Mouse (Mus musculus) kidney, postnatal 4 days (tissue): ENCODE results near the gene Sptbn2.

Source experiments
- DNase-seq, 2 experiments: peaks; one replicate each; pipeline ENCODE4 v3.0.0; 2021; ENCODE audit warnings: mixed read lengths in 2 of 2

Gene Sptbn2

GRCm38 (mm10) chr19:4711098-4711600, at the start of gene Sptbn2:
Gene Sptbn2 (plus strand): TSS chr19:4711167.
- DNase-seq: no peak

DNA sequence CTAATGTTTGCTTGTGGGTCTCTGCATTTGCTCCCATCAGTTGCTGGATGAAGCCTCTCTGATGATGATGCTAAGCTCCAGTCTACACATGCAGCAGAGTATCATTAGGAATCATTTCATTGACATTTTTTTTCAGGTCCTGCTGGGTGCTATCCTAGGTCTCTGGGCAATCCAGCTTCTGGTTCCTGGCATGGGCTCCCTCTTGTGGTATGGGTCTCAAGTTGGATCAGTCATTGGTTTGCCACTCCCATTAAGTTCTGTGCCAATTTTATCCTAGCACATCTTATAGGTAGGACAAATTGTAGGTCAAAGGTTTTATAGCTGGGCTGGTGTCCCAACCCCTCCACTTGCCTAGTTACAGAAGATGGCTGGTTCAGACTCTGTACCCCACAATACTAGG, 44.2 kb upstream of the Sptbn2 start:
- DNase-seq: peak in 1 of 2 experiments; percentile 12

- DNase-seq: no peak
Observed at GRCm38 (mm10) chr19:4670776-4671175, 40.2 kb upstream of the Sptbn2 start.

DNA sequence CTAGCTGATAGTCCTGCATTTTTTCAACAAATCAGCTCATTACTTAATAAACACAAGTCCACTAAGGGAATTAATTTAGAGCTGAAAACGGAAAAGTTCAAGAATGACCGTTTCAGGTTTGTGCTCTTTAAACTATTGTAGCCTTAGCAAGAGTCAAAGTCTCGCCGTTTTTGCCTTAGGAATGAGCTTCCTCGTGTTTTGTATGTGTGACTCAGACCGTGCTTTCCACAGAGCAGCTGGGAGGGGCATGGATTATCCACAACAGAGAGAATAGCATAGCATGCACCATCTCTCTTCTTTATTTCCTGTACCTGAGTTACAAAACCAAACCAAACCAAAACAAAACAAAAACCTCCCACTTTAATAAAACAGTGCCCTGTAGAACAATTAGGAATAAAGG, 38.6 kb upstream of the Sptbn2 start:
- DNase-seq: no peak

GRCm38 (mm10) chr19:4694346-4694745, 16.6 kb upstream of the Sptbn2 start:
- DNase-seq: no peak

DNA sequence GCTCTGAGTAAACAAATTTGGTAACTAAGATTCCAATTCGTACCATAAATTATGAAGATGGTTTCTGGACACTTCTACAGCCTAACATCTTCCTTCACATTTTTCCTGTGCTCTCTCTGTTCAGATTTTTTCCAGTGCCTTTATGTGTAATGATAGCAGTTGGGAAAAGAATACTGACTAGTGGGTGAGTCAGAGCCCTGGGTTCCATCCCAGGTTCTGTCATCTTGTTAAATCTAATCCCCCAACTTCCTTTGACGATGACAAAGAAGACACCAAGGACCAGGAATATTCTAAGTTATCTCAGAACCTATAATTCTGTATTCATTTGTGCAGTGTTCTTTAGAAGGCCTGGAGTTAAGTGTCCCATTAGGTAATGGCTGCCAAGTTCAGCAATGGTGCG, 13.8 kb upstream of the Sptbn2 start:
- DNase-seq: no peak

DNA sequence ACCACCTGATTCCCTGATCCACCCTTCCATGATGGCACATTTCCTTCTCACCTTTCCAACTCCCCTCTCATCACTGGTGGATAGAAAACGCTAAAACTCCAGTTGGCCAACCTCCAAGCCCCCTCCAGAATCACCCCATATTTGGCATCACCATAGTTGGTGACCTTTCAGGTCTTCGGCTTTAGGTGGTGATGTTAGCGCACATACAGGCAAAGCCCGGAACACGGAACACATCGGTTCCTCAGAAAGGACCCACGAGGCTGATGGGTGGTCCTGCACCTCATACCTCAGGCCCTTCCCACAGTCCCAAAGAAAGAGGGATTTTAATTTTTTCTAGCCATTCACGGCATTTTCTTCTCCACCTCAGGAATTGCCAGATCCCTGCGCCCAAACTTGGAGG, 13.2 kb upstream of the Sptbn2 start:
- DNase-seq: no peak

DNA sequence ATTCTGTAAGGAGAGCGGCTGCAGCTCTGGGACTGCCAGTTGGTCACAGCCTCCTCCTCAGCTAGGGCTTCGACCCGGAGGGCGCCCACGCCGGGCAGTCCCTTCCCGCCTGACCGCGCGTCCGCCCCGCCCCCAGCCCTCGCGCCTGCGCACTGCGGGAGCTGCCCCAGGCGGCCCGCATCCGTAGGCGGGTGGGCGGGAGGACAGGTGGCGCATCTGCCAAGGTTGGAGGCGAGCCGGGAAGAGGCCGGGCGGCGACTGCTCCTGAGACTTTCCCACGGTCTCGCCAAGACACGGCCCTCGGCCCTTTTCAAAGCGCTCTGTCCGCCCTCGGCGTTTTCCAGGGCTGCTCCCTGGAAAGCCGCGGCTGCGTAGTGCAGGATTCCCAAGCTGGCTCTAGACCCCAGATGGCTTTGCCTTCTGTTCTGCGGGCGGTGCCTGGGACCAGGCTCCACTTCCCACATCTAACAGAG, 12.7 kb upstream of the Sptbn2 start, which contains the start of gene Gm960:
Gm960 (minus strand) TSS at position 464 of the 473 bp plus-strand sequence.
- peak; percentile 84 to 88 for DNase-seq

DNA sequence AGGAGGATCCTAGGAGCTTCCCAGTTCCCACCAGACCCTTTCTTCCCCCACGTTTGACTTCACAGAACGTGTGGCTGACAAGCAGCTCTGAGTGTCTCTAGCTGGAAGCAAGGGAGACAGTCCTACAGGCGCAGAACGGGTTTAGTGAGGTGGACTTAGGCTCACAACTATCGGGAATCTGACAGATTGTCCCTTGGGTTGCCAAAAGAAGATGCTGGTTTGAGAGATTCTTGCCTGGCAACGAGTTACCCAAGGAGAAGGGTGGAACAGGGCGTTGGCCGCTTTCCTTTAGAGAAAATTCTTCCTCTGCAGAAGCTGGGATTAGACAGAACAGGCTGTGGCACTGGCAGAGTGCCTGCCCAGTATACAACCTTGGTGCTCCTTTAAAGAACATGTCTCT, 12.1 kb upstream of the Sptbn2 start:
- no peak for DNase-seq

DNA sequence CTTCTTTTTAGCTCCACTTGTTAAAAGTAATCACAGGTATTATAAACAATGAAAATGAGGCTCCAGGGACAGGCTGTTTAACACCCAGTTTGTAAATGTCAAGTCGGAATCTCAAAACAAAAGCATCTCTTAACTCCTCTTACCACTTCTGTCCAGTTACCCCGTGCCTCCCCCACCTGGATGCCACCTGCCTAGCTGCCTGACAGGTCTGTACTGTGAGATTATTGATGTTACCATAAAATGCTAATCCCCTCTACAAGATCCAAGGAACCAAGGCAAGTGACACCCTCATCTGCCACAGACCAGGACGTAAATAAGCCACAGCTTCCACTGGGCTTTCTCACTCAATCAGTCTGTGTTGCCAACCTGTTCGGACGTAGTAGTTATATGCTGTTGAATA, 11.1 kb upstream of the Sptbn2 start:
- no peak for DNase-seq

DNA sequence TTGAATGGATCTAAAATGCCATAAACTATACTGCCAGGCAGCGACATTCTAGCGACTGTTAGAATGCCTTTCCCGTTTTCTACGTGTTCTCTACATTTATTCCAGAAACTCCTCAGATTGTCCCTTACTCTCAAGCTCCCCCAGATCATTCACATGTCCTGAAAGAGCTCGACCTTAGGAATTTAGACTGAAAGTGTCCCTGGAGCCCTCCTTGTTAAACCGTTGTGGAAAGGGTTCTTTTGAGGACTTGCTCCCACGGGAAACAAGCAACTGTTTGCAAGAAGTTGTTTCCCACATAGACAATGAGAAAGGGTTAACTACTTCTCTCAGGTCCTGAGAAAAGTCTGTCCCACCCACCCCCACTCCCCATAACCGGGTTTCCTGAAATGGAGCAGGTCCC, 10.3 kb upstream of the Sptbn2 start:
- no peak for DNase-seq

GRCm38 (mm10) chr19:4701221-4701620, 9.7 kb upstream of the Sptbn2 start:
- no peak for DNase-seq

DNA sequence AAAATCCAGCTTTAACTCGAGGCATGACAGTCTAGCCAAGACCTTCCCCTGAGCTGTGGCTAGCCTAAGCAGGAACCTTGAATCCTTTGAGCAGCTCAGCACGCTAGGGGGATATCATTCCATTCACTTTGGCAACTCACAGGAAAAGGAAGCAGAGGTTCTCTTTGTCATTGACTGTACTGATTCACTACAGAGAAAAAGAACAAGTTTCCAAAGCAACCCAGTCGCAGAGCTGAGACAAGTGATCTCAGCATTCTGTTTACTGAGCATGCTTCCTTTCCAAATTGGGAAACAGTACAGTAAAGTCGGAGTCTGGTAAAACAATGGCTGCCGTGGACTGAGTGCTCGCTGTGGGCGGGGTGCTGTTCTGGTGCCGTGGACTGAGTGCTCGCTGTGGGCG, 2.2 kb upstream of the Sptbn2 start:
- DNase-seq: no peak

DNA sequence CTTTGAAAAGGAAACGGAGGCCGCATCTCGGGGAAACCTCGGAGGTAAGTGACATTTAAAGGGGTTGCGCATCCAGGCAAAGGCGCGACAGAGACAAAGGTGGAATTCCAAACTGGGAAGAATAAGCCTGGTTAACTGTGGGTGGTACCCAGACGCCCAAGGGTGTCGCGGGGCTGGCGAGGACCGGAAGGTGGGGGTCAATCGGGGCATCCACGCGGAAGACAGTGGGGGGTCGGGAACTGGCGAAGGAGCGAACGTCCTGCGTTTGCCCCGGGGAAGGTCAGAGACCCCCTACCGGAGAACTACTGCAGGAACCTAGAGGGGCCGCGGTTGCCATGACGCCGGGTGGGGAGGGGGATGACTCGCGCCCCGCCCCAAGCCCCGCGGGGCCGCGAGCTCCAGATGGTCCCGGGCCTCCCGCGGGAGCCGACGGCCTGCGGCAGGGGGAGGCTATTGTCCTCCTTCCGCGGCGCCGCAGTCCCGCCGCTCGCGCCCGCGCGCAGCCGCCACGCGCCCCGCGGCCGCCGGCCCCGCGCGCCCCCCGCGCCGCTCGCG, 711 bp downstream of the Sptbn2 start:
- DNase-seq: no peak

DNA sequence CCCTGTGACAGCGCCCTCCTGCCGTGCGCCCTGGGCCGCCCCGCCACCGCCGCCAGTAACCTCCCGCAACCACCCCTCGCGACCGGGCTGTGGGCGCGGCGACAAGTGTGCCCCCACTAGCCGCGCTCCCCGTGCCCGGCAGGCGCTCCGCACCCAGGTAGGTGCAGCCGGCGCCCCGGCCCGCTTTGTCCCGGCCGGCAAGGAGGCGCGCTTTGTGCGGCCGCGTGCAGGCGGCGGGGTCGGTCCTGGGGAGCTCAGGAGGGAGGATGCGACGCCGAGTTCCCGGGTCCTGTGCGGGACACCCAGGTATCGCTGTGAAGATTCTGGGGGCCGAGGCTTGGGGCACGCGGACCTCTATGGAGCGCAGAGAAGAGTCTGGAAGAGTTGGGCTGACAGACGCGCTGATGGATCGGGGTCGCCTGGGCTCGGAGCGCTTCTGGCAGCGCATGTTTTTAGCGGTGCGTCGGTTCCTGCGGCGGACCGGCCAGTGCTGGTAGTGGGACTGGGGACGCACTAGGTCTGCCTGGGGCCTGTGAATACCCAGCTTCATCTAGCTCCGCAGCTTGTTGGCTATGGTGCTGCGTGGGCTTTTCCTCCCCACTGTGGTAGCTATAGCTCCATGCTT, 1.3 kb downstream of the Sptbn2 start:
- DNase-seq: peak; percentile 50 to 57

DNA sequence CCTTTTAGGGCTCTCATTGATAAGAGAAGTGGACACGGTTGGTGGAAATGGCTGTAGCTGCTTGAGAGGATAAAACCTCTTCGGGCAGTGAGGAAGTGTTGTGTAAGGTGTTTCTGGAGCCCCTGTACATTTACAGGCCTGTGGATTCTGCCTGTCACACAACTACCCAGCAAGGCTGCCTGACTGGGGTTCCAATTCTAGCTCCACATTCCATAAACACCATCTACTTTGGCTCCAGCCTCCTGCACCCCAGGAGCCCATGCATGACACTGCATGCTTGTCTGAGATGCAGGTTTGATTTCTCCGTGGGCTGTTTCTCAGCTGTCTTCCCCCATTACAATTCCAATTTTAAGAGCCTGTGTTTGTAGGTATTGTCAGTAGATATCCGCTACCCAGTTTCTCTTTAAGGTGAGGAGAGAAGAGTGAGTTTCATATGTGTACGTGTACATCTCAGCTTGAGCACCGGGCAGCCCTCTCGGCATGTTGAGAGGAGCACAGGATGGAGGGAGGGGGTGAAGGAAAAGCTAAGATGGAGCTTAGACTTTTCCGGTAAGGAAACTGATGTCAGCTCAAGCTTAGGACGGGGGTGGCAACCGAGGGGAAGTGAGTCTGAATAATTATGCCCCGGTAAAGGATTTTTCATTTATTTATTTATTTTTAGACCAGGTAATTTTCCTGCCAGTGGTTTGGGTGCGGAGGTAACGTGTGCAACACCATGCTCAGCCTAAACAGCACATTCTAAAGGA, 2.0 kb downstream of the Sptbn2 start:
- DNase-seq: no peak

GRCm38 (mm10) chr19:4713886-4714285, 2.9 kb downstream of the Sptbn2 start:
- DNase-seq: no peak

DNA sequence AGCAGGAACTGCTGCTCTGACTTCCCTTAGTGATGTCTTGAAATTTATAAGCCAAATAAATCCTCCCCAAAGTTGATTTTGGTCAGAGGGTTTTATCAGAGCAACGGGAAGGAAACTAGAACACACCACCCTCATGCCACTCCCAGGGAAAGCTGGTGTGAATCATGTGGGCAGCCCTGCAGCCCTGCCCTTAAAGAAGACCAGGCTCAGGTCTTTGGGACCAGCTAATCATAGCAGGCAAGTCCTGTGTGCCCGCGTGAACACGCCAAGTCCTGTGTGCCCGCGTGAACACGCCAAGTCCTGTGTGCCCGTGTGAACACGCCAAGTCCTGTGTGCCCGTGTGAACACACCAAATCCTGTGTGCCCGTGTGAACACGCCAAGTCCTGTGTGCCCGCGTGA, 5.8 kb downstream of the Sptbn2 start:
- DNase-seq: no peak

DNA sequence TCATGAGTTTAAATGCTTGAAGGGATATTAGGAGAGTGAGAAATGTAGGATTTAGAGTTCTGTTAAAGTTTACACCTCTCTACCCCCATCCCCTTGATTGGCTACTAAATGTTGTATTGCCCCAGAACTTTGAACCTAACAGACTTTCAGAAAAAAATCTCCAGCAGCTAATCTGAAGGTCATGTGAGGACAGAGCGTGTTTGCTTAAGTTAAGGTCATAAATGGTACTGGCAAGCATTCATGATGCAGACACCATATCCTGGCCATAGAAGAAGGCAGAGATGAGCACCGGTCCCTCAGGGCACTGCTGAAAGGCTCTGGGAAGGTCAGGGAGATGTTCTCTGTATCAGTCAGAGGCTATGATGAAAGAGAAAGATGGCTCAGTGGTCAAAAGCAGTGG, 6.3 kb downstream of the Sptbn2 start:
- DNase-seq: no peak

DNA sequence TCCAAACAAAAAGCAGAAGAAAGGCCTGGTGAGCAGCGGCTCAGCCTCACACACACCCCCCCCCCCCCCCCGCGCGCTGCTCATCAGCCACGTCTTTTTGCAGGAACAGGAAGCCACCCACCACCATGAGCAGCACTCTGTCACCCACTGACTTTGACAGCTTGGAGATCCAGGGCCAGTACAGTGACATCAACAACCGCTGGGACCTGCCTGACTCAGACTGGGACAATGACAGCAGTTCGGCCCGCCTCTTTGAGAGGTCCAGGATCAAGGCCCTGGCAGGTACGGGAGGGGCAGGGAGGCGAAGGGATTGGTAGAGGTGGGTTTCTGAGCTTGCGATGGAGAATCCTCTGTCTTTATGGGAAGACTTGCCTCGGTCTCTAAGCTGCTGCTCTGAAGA, 7.7 kb downstream of the Sptbn2 start:
- DNase-seq: no peak

GRCm38 (mm10) chr19:4719351-4719764, 8.4 kb downstream of the Sptbn2 start:
- DNase-seq: peak; percentile 59 to 76

GRCm38 (mm10) chr19:4720112-4720511, 9.1 kb downstream of the Sptbn2 start:
- DNase-seq: no peak

DNA sequence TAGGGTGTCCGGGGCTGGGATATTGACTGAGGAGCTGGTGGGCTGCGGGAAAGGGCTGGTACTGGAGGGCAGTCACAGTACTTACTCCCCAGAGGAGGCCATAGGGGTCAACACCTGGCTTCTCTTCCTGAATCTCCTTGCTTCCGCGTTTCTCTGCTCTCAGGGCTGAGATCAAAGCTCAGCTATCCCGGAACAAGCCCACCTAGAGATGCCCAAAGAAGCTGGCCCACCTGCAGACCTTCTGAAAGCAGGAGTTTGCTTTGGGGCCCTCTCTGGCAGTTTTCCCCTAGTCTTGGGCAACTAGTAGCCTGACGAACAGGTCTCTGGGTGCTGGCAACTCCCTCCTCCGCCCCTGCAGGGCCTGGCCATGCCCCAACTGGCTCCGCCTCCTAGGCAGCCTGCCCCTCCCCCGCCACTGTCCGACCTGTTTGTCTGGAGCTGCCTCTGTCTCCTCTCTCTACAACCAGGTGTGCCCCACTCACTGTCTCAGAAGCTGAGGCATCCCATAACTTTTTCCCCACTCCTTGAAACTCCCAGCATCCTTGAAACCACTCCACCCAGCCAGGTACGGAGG, 9.8 kb downstream of the Sptbn2 start:
- DNase-seq: peak; percentile 81 to 87

DNA sequence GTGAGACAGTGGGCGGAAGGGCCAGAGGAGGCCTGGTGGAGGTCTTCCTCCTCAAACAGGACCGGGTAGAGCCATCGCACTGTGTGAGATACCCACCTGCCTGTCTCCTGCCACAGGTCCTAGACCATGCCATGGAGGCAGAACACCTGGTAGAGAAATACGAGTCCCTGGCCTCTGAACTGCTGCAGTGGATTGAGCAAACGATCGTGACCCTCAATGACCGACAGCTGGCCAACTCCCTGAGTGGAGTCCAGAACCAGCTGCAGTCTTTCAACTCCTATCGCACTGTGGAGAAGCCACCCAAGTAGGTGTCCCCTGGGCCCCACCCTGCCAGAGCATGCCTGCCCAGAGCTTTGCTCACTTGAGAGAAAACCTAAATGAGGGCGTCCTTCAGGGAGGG, 18.2 kb downstream of the Sptbn2 start:
- no peak for DNase-seq
